8 mouse cellular contexts compared by ENCODE assay signal in genomic region chr10:69888399-69888798, GRCm38 (mm10).
DNase-seq lines count a peak whose midpoint lies in the region; ATAC-seq and TF ChIP-seq lines count a peak whose summit lies in the region.

No protein-coding gene starts in this region.

- no peak for TF ChIP-seq EP300 in heart, adult 2 months (IDR thresholded peaks at IDR 0.05; ENCODE audit: insufficient read depth, low read depth, low read length)
- TF ChIP-seq EP300 in lung, postnatal 0 days (IDR thresholded peaks at IDR 0.05) = peak; percentile 45

- H3K4me1 ChIP-seq in heart, adult 2 months (ENCODE audit: control insufficient read depth, insufficient read depth, low read length) = peaks cover 3% of the 10 kb centered on the region
- H3K4me1 ChIP-seq in lung, postnatal 0 days (ENCODE audit: insufficient read depth, low read depth, low read length) = no peaks in the 10 kb centered on the region

- peak overlapping the region; percentile 21; the same call in 1 of the 2 replicates for H3K4me3 ChIP-seq in heart, adult 2 months
- no peak overlapping the region for H3K4me3 ChIP-seq in lung, postnatal 0 days (ENCODE audit: low read depth, low read length)

- H3K4me2 ChIP-seq in lung, postnatal 0 days (replicated peaks; ENCODE audit: low read depth, low read length) = peak overlapping the region; percentile 38; the same call in 1 of the 2 replicates

- H3K9ac ChIP-seq in heart, adult 2 months (ENCODE audit: low read depth, low read length) = peak overlapping the region; percentile 84
- no peak overlapping the region for H3K9ac ChIP-seq in lung, postnatal 0 days (replicated peaks; ENCODE audit: low read depth)

- peak; percentile 77 for TF ChIP-seq POLR2A in heart, adult 2 months (IDR thresholded peaks at IDR 0.05; ENCODE audit: insufficient read depth, low read depth, low read length)

- 11% methylated on average over 4 of the region's 4 CpGs for WGBS in heart, adult 2 months
- 5% methylated on average over 4 of the region's 4 CpGs for WGBS in lung, postnatal 0 days

- ATAC-seq in lung, postnatal 0 days = peak; percentile 80

- H3K9me3 ChIP-seq in lung, postnatal 0 days (ENCODE audit: low read length) = no peaks in the 10 kb centered on the region

- peak overlapping the region; percentile 70 for H3K27ac ChIP-seq in heart, adult 2 months
- H3K27ac ChIP-seq in lung, postnatal 0 days (ENCODE audit: low read length) = no peak overlapping the region

- no peaks in the 10 kb centered on the region for H3K27me3 ChIP-seq in heart, adult 2 months (ENCODE audit: control insufficient read depth, insufficient read depth, low read length)
- H3K27me3 ChIP-seq in lung, postnatal 0 days (replicated peaks; ENCODE audit: insufficient read depth, low read length) = no peaks in the 10 kb centered on the region

- TF ChIP-seq CTCF in heart, adult 2 months (IDR thresholded peaks at IDR 0.05) = peak; percentile 45
- peak; percentile 43 for TF ChIP-seq CTCF in lung, postnatal 0 days (IDR thresholded peaks at IDR 0.05)

- intact Hi-C loops in heart, adult 2 months (cut with DNase I) = loop anchor here (5.0 kb wide), 4 partner anchors 74 to 409 kb away; partner anchors contain the start of gene Ccdc6

- DNase-seq in cerebellum, adult 9-10 months = peak; percentile 35
- DNase-seq in cerebellum, postnatal 4 days (ENCODE audit: low spot score in 2 of 2) = no peak
- peak; percentile 80 for DNase-seq in A20 (ENCODE audit: low read depth, low spot score)
- DNase-seq in c-Kit-positive CD71-positive TER-119-positive erythroid progenitor cells, embryonic 14.5 days (ENCODE audit: low spot score) = peak; percentile 60
- DNase-seq in heart, adult 2 months = peak; percentile 41 to 72
- DNase-seq in kidney, adult 8-10 months = peak; percentile 53 to 68
- peak; percentile 94 for DNase-seq in lung, postnatal 0 days (ENCODE audit: low spot score)
- DNase-seq in telencephalon, adult 2 months (ENCODE audit: low read depth, low spot score) = peak; percentile 50

- no peaks in the 10 kb centered on the region; the same call in 1 of the 2 replicates for H3K36me3 ChIP-seq in heart, adult 2 months (ENCODE audit: control insufficient read depth, insufficient read depth, low read length)
- no peaks in the 10 kb centered on the region for H3K36me3 ChIP-seq in lung, postnatal 0 days (ENCODE audit: insufficient read depth, low read length)

- H3K79me2 ChIP-seq in heart, adult 2 months (replicated peaks; ENCODE audit: control insufficient read depth, insufficient read depth, low read length) = no peaks in the 10 kb centered on the region

Comparison
In these comparisons a context has a peak if more than half of its experiments do, and no peak if none do; other contexts are left out.
1. DNase-seq: peak in cerebellum, adult 9-10 months (single experiment), A20 (single experiment), c-Kit-positive CD71-positive TER-119-positive erythroid progenitor cells, embryonic 14.5 days (single experiment), heart, adult 2 months (2 of 2), kidney, adult 8-10 months (2 of 2), lung, postnatal 0 days (single experiment) and telencephalon, adult 2 months (single experiment); none in cerebellum, postnatal 4 days (0 of 2).